Mouse (Mus musculus): ENCODE measurements at regions not wholly inside any gene's neighbourhood (a gene's known extent, or its start where the extent isn't known, plus 50 kb on each side); places are given as distances from the start of the nearest gene placed in this dataset.

DNA sequence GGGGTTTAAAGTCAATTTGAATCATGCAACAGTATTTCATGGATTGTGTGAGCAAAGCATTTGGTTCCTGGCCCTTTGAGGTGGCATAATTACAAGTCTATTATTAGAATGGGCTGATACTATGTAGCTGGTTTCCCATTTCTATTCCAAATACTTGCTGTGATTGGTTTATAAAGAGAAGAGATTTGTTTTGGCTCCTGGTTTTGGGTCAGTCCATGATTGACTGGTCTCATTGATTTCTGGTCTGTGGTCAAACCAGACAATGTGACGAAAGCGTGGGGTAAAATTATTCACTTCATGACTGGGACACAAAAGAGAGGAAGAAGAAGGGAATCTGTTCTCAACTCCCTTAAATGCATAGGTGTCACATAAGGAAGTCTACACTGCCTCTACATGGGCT is 147.0 kb upstream of the Dlgap1 start:
- Histone ChIP-seq H3K27me3 (replicated peaks) (no peaks in the 10 kb centered on the region), H3K9me3 (replicated peaks; ENCODE audit: low read length) (peaks cover 32% of the 10 kb centered on the region), H3K4me1 (ENCODE audit: control insufficient read depth in 1 of 2, insufficient read depth in 2 of 2) (no peaks in the 10 kb centered on the region), H3K9ac (ENCODE audit: insufficient read depth, low read depth) (no peak overlapping the region), H3K4me3 (replicated peaks in 1 of 3; ENCODE audit: low read depth in 2 of 3, low read length in 2 of 3, poor library complexity in 1 of 3) (no peak overlapping the region), H3K4me2 (ENCODE audit: insufficient read depth, low read depth, poor library complexity, severe bottlenecking) (no peak overlapping the region), H3K79me2 (replicated peaks; ENCODE audit: control insufficient read depth, extremely low read depth, insufficient read depth, poor library complexity, severe bottlenecking) (no peaks in the 10 kb centered on the region), H3K36me3 (replicated peaks in 1 of 2; ENCODE audit: control insufficient read depth in 1 of 2, insufficient read depth in 1 of 2, low read length in 1 of 2) (no peaks in the 10 kb centered on the region), H3K27ac (ENCODE audit: insufficient read depth, low read depth) (no peak overlapping the region)
- in situ Hi-C loops (cut with MboI; ENCODE audit: low pct_ligation_motif_present, low pct_unique_long_range_greater_than_20kb, low sequenced_read_pairs), result no loop called here
- TF ChIP-seq CHD2 (IDR thresholded peaks at IDR 0.05; ENCODE audit: low read length) (no peak), JUND (conservative IDR thresholded peaks at IDR 0.05; ENCODE audit: low read depth, low read length) (no peak), BHLHE40 (IDR thresholded peaks at IDR 0.05; ENCODE audit: low read depth, low read length) (no peak), CHD1 (IDR thresholded peaks at IDR 0.05; ENCODE audit: low read depth, low read length) (no peak), SIN3A (IDR thresholded peaks at IDR 0.05; ENCODE audit: low read length) (no peak), POLR2AphosphoS2 (IDR thresholded peaks at IDR 0.05; ENCODE audit: low read depth, low read length) (no peak), GABPA (IDR thresholded peaks at IDR 0.05; ENCODE audit: insufficient replicate concordance, low read depth, low read length) (no peak), E2F4 (IDR thresholded peaks at IDR 0.05; ENCODE audit: insufficient replicate concordance, low read depth, low read length) (no peak), MAZ (IDR thresholded peaks at IDR 0.05; ENCODE audit: low read depth, low read length) (no peak), MYC (IDR thresholded peaks at IDR 0.05; ENCODE audit: low read depth, low read length) (no peak), PAX5 (IDR thresholded peaks at IDR 0.05; ENCODE audit: low read length) (no peak), USF1 (IDR thresholded peaks at IDR 0.05; ENCODE audit: low read depth, low read length) (no peak), RCOR1 (conservative IDR thresholded peaks at IDR 0.05; ENCODE audit: low read depth, low read length) (no peak), MXI1 (IDR thresholded peaks at IDR 0.05; ENCODE audit: low read depth, low read length) (no peak), ZMIZ1 (IDR thresholded peaks at IDR 0.05; ENCODE audit: low read depth, low read length) (no peak), SMC3 (IDR thresholded peaks at IDR 0.05; ENCODE audit: low read depth, low read length) (no peak), ETS1 (conservative IDR thresholded peaks at IDR 0.05; ENCODE audit: low read depth, low read length) (no peak), RAD21 (IDR thresholded peaks at IDR 0.05; ENCODE audit: low read depth, low read length) (no peak), EP300 (IDR thresholded peaks at IDR 0.05; ENCODE audit: low read length) (no peak), CTCF (conservative IDR thresholded peaks at IDR 0.05 in 1 of 2, IDR thresholded peaks at IDR 0.05 in 1 of 2; ENCODE audit: low read depth in 2 of 2, low read length in 2 of 2) (no peak)
- dilution Hi-C loops (cut with MboI; ENCODE audit: extremely low pct_ligation_motif_present, extremely low pct_unique_long_range_greater_than_20kb, low sequenced_read_pairs), result no loop called here
- DNase-seq (ENCODE audit: extremely low read depth), result no peak

DNA sequence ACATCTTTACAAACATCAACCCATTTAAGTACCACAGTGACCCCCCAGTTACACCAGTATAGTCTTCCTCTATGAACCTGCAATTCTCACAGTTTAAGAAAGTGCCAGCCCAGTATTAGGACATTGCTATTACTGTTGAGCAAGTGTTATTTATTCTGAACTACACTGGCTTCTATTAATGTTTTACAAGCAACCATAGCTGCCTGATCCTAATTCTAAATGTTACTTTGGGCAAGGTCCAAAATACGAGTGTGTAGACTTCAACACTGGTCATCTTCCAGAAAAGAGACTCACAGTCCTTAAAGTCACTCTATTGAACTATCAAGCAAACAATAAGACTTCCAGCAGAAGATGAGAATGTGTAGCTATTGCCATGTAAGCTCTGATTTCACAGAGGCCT is 146.0 kb upstream of the Dlgap1 start:
- Histone ChIP-seq H3K9ac (ENCODE audit: insufficient read depth, low read depth) (no peak overlapping the region), H3K27ac (ENCODE audit: insufficient read depth, low read depth) (no peak overlapping the region), H3K4me3 (replicated peaks in 1 of 3; ENCODE audit: low read depth in 2 of 3, low read length in 2 of 3, poor library complexity in 1 of 3) (no peak overlapping the region), H3K9me3 (replicated peaks; ENCODE audit: low read length) (peaks cover 41% of the 10 kb centered on the region), H3K36me3 (replicated peaks in 1 of 2; ENCODE audit: control insufficient read depth in 1 of 2, insufficient read depth in 1 of 2, low read length in 1 of 2) (no peaks in the 10 kb centered on the region), H3K27me3 (replicated peaks) (no peaks in the 10 kb centered on the region), H3K79me2 (replicated peaks; ENCODE audit: control insufficient read depth, extremely low read depth, insufficient read depth, poor library complexity, severe bottlenecking) (no peaks in the 10 kb centered on the region), H3K4me2 (ENCODE audit: insufficient read depth, low read depth, poor library complexity, severe bottlenecking) (no peak overlapping the region), H3K4me1 (ENCODE audit: control insufficient read depth in 1 of 2, insufficient read depth in 2 of 2) (no peaks in the 10 kb centered on the region)
- in situ Hi-C loops (cut with MboI; ENCODE audit: low pct_ligation_motif_present, low pct_unique_long_range_greater_than_20kb, low sequenced_read_pairs), result no loop called here
- TF ChIP-seq ELF1 (IDR thresholded peaks at IDR 0.05; ENCODE audit: low read depth, low read length), result no peak
- no peak for TF ChIP-seq EP300 (IDR thresholded peaks at IDR 0.05; ENCODE audit: low read length)
- TF ChIP-seq JUND (conservative IDR thresholded peaks at IDR 0.05; ENCODE audit: low read depth, low read length), result no peak
- no peak for TF ChIP-seq HCFC1 (IDR thresholded peaks at IDR 0.05; ENCODE audit: low read depth, low read length)
- TF ChIP-seq MEF2A (IDR thresholded peaks at IDR 0.05; ENCODE audit: borderline replicate concordance, low read depth, low read length), result no peak
- no peak for TF ChIP-seq POLR2AphosphoS2 (IDR thresholded peaks at IDR 0.05; ENCODE audit: low read depth, low read length)
- no peak for TF ChIP-seq CHD1 (IDR thresholded peaks at IDR 0.05; ENCODE audit: low read depth, low read length)
- no peak for DNase-seq (ENCODE audit: extremely low read depth)
- dilution Hi-C loops (cut with MboI; ENCODE audit: extremely low pct_ligation_motif_present, extremely low pct_unique_long_range_greater_than_20kb, low sequenced_read_pairs), result no loop called here

Data from CH12.LX (cell line).